Mouse (Mus musculus) CH12.LX (cell line): ENCODE results near the gene Xndc1. TPM values are rescaled to one million over a fixed set of nuclear protein-coding genes. Genes with fewer than 3 reads are reported as not detected.

Source experiments
- DNase-seq: peaks from one replicate; pipeline ENCODE4 v3.0.0-alpha.2; 2013; ENCODE audit errors: extremely low read depth
- H3K27ac ChIP-seq: 2 replicates; pipeline ENCODE4 v1.5.1; 2012; ENCODE audit warnings: low read depth, mild to moderate bottlenecking, control low read depth, moderate library complexity; ENCODE audit not compliant: insufficient read depth
- H3K27me3 ChIP-seq: replicated peaks from 2 replicates; pipeline ENCODE3; 2012; ENCODE audit warnings: inconsistent platforms
- H3K36me3 ChIP-seq, 2 experiments: replicated peaks in 1 of 2; 2 replicates each; pipeline versions ENCODE3 to v1.6.1; 2012; ENCODE audit warnings: inconsistent platforms in 1 of 2, low read length in 1 of 2, mild to moderate bottlenecking in 1 of 2, mixed read lengths in 1 of 2, moderate library complexity in 1 of 2; ENCODE audit not compliant: control insufficient read depth in 1 of 2, insufficient read depth in 1 of 2
- H3K4me1 ChIP-seq, 2 experiments: 2 replicates each; pipeline ENCODE4 v1.6.1; 2012; ENCODE audit warnings: inconsistent platforms in 1 of 2, moderate library complexity in 1 of 2; ENCODE audit not compliant: insufficient read depth in 2 of 2, control insufficient read depth in 1 of 2
- H3K4me2 ChIP-seq: 2 replicates; pipeline ENCODE4 v1.6.1; 2012; ENCODE audit warnings: low read depth, mild to moderate bottlenecking, control low read depth; ENCODE audit not compliant: poor library complexity, insufficient read depth, severe bottlenecking
- H3K4me3 ChIP-seq, 3 experiments: fragments of 150-350 bp in 1 of 3; sonication (generic) in 1 of 3; replicated peaks in 1 of 3; 2 replicates each; pipeline versions ENCODE3 to v1.5.1; 2011 to 2012; ENCODE audit warnings: low read depth in 2 of 3, low read length in 2 of 3, mild to moderate bottlenecking in 2 of 3, moderate library complexity in 2 of 3, control low read depth in 1 of 3, improper control_type of control experiment in 1 of 3, inconsistent platforms in 1 of 3, mixed read lengths in 1 of 3; ENCODE audit not compliant: poor library complexity in 1 of 3
- H3K79me2 ChIP-seq: replicated peaks from 2 replicates; pipeline ENCODE4 v1.6.1; 2012; ENCODE audit warnings: mild to moderate bottlenecking, moderate library complexity; ENCODE audit not compliant: control insufficient read depth, poor library complexity, insufficient read depth, severe bottlenecking; ENCODE audit errors: extremely low read depth
- H3K9ac ChIP-seq: 2 replicates; pipeline ENCODE4 v1.6.1; 2012; ENCODE audit warnings: low read depth, mild to moderate bottlenecking, control low read depth, moderate library complexity; ENCODE audit not compliant: insufficient read depth
- H3K9me3 ChIP-seq: replicated peaks from 2 replicates; pipeline ENCODE3; 2012; ENCODE audit warnings: low read length, inconsistent platforms, mixed read lengths
- BHLHE40 ChIP-seq: IDR thresholded peaks from 2 replicates; pipeline ENCODE4 v1.6.1; 2011; ENCODE audit warnings: mild to moderate bottlenecking, low read depth, low read length, improper control_type of control experiment
- CHD1 ChIP-seq: IDR thresholded peaks from 2 replicates; pipeline ENCODE4 v1.6.1; 2012; ENCODE audit warnings: low read depth, low read length, improper control_type of control experiment, inconsistent platforms
- CHD2 ChIP-seq: IDR thresholded peaks from 2 replicates; pipeline ENCODE4 v1.6.1; 2011; ENCODE audit warnings: low read length, improper control_type of control experiment
- CTCF ChIP-seq, 2 experiments: IDR thresholded peaks in 1 of 2; conservative IDR thresholded peaks in 1 of 2; 2 replicates each; pipeline ENCODE4 v1.5.1; 2011 to 2012; ENCODE audit warnings: low read depth in 2 of 2, low read length in 2 of 2, improper control_type of control experiment in 1 of 2, inconsistent platforms in 1 of 2, mild to moderate bottlenecking in 1 of 2, moderate library complexity in 1 of 2
- ELF1 ChIP-seq: IDR thresholded peaks from 2 replicates; pipeline ENCODE4 v1.6.1; 2014; ENCODE audit warnings: low read depth, mild to moderate bottlenecking, inconsistent platforms, low read length, improper control_type of control experiment
- EP300 ChIP-seq: IDR thresholded peaks from 2 replicates; pipeline ENCODE4 v1.6.1; 2011; ENCODE audit warnings: low read length, improper control_type of control experiment
- GABPA ChIP-seq: IDR thresholded peaks from 2 replicates; pipeline ENCODE4 v1.6.1; 2012; ENCODE audit warnings: low read depth, low read length, improper control_type of control experiment, inconsistent platforms; ENCODE audit not compliant: insufficient replicate concordance
- HCFC1 ChIP-seq: IDR thresholded peaks from 2 replicates; pipeline ENCODE4 v1.6.1; 2012; ENCODE audit warnings: low read depth, mild to moderate bottlenecking, inconsistent platforms, low read length, improper control_type of control experiment
- KAT2A ChIP-seq: IDR thresholded peaks from 2 replicates; pipeline ENCODE4 v1.6.1; 2012; ENCODE audit warnings: low read length, improper control_type of control experiment, inconsistent platforms; ENCODE audit not compliant: insufficient replicate concordance
- MEF2A ChIP-seq: IDR thresholded peaks from 2 replicates; pipeline ENCODE4 v1.6.1; 2014; ENCODE audit warnings: low read depth, mild to moderate bottlenecking, inconsistent platforms, low read length, improper control_type of control experiment, borderline replicate concordance
- MXI1 ChIP-seq: IDR thresholded peaks from 2 replicates; pipeline ENCODE4 v1.6.1; 2011; ENCODE audit warnings: mild to moderate bottlenecking, low read depth, low read length, improper control_type of control experiment
- PAX5 ChIP-seq: IDR thresholded peaks from 2 replicates; pipeline ENCODE4 v1.6.1; 2012; ENCODE audit warnings: low read length, inconsistent platforms, mixed read lengths
- RAD21 ChIP-seq: IDR thresholded peaks from 2 replicates; pipeline ENCODE4 v1.6.1; 2011; ENCODE audit warnings: low read depth, mild to moderate bottlenecking, low read length, improper control_type of control experiment, moderate library complexity
- SIN3A ChIP-seq: IDR thresholded peaks from 2 replicates; pipeline ENCODE4 v1.6.1; 2012; ENCODE audit warnings: low read length, improper control_type of control experiment, inconsistent platforms
- TCF12 ChIP-seq: IDR thresholded peaks from 2 replicates; pipeline ENCODE4 v1.6.1; 2014; ENCODE audit warnings: low read depth, mild to moderate bottlenecking, inconsistent platforms, low read length, improper control_type of control experiment
- USF1 ChIP-seq: IDR thresholded peaks from 2 replicates; pipeline ENCODE4 v1.6.1; 2014; ENCODE audit warnings: low read depth, mild to moderate bottlenecking, inconsistent platforms, low read length, improper control_type of control experiment
- ZC3H11A ChIP-seq: IDR thresholded peaks from 2 replicates; pipeline ENCODE4 v1.6.1; 2012; ENCODE audit warnings: low read depth, mild to moderate bottlenecking, inconsistent platforms, low read length, improper control_type of control experiment
- ZMIZ1 ChIP-seq: IDR thresholded peaks from 2 replicates; pipeline ENCODE4 v1.6.1; 2012; ENCODE audit warnings: low read depth, mild to moderate bottlenecking, inconsistent platforms, low read length, improper control_type of control experiment
- ZNF384 ChIP-seq: IDR thresholded peaks from 2 replicates; pipeline ENCODE4 v1.6.1; 2012; ENCODE audit warnings: low read depth, low read length, improper control_type of control experiment, inconsistent platforms
- dilution Hi-C: fragments of 300-500 bp; cut with MboI; formaldehyde crosslinking; loops from 2 replicates; pipeline ENCODE4 v1.14.3; 2020; ENCODE audit warnings: low sequenced_read_pairs; ENCODE audit not compliant: extremely low pct_unique_long_range_greater_than_20kb, extremely low pct_ligation_motif_present
- in situ Hi-C: fragments of 300-500 bp; cut with MboI; formaldehyde crosslinking; loops from 3 replicates; pipeline ENCODE4 v1.14.3; 2019; ENCODE audit warnings: low sequenced_read_pairs, low pct_ligation_motif_present, low pct_unique_long_range_greater_than_20kb, mixed read lengths
- polyA plus RNA-seq: library from polyadenylated mRNA; unstranded; fragments of >175 nt; gene quantifications from 2 replicates; pipeline ENCODE4 v1.2.1, GENCODE M21; 2012; ENCODE audit warnings: low read depth; ENCODE audit not compliant: insufficient read length
- total RNA-seq, 2 experiments: library from RNA; depleted of rRNA; stranded (reverse); fragments of 300-350 nt in 1 of 2; fragments of >200 nt in 1 of 2; gene quantifications; 2 replicates each; pipeline ENCODE4 v1.2.3; 2012 to 2014

Gene Xndc1
- total and polyA plus RNA-seq, 3 experiments = 15.4 to 26.7 (median 19.8) TPM

GRCm38 (mm10) chr7:102065046-102065891 lies at the start of gene Xndc1, which contains the start of the genes Rnf121 and Xntrpc (continued):
- no peak for TF ChIP-seq RAD21
- TF ChIP-seq, all 38 proteins: peak for 22

GRCm38 (mm10) chr7:102016936-102017335 lies 48.4 kb upstream of the Xndc1 start:
- Histone ChIP-seq H3K79me2 (no peaks in the 10 kb centered on the region), H3K9me3 (no peaks in the 10 kb centered on the region), H3K27me3 (no peaks in the 10 kb centered on the region), H3K4me1 (peaks cover 6 to 23% of the 10 kb centered on the region in 2 experiments; a peak in 3 of 4 replicates), H3K36me3 (peaks cover 62 to 93% of the 10 kb centered on the region in 2 experiments), H3K4me3 (no peak overlapping the region), H3K9ac (no peak overlapping the region), H3K4me2 (no peak overlapping the region), H3K27ac (no peak overlapping the region)
- TF ChIP-seq HCFC1 (no peak), MEF2A (no peak), CHD2 (no peak), PAX5 (no peak), BHLHE40 (no peak)
- dilution Hi-C loops = no loop called here
- in situ Hi-C loops = no loop called here
- DNase-seq = no peak

GRCm38 (mm10) chr7:102017452-102017851 lies 47.9 kb upstream of the Xndc1 start:
- dilution Hi-C loops (no loop called here), in situ Hi-C loops (no loop called here)
- Histone ChIP-seq H3K79me2 (no peaks in the 10 kb centered on the region), H3K4me1 (peaks cover 6 to 23% of the 10 kb centered on the region in 2 experiments; a peak in 3 of 4 replicates), H3K9me3 (no peaks in the 10 kb centered on the region), H3K36me3 (peaks cover 57 to 93% of the 10 kb centered on the region in 2 experiments), H3K27ac (no peak overlapping the region), H3K27me3 (no peaks in the 10 kb centered on the region), H3K4me2 (no peak overlapping the region), H3K4me3 (no peak overlapping the region), H3K9ac (no peak overlapping the region)
- DNase-seq = no peak
- TF ChIP-seq MXI1 = no peak
- no peak for TF ChIP-seq ELF1
- no peak for TF ChIP-seq CHD1
- TF ChIP-seq CTCF (conservative IDR thresholded peaks at IDR 0.05 in 1 of 2, IDR thresholded peaks at IDR 0.05 in 1 of 2; ENCODE audit: low read depth in 2 of 2, low read length in 2 of 2) = no peak
- TF ChIP-seq ZNF384 = no peak
- TF ChIP-seq EP300 = no peak
- TF ChIP-seq ZC3H11A = no peak
- no peak for TF ChIP-seq TCF12
- no peak for TF ChIP-seq KAT2A
- TF ChIP-seq MEF2A = no peak
- no peak for TF ChIP-seq USF1
- TF ChIP-seq SIN3A = no peak
- TF ChIP-seq GABPA = no peak
- TF ChIP-seq ZMIZ1 = no peak
